Mouse (Mus musculus): ENCODE measurements around the gene Rai1.

The Rai1 gene

GRCm38 (mm10) chr11:60127863-60128512, 23.2 kb downstream of the Rai1 start:
- no peak for DNase-seq

GRCm38 (mm10) chr11:60130516-60130915, 25.7 kb downstream of the Rai1 start:
- DNase-seq = peak; percentile 69

- DNase-seq = no peak
Measured at GRCm38 (mm10) chr11:60132061-60132460, 27.2 kb downstream of the Rai1 start.

GRCm38 (mm10) chr11:60136491-60136890, 31.7 kb downstream of the Rai1 start:
- no peak for DNase-seq

- DNase-seq = no peak
Measured at GRCm38 (mm10) chr11:60137170-60137569, 32.4 kb downstream of the Rai1 start.

- DNase-seq = peak; percentile 30
Measured at GRCm38 (mm10) chr11:60139141-60139733, 34.4 kb downstream of the Rai1 start.

GRCm38 (mm10) chr11:60139734-60140371, 35.0 kb downstream of the Rai1 start:
- DNase-seq = peak; percentile 45

GRCm38 (mm10) chr11:60140586-60141284, 35.9 kb downstream of the Rai1 start:
- no peak for DNase-seq

- DNase-seq = no peak
Measured at GRCm38 (mm10) chr11:60141285-60141608, 36.4 kb downstream of the Rai1 start.

GRCm38 (mm10) chr11:60143086-60143485, 38.3 kb downstream of the Rai1 start:
- no peak for DNase-seq

GRCm38 (mm10) chr11:60146170-60146569, 41.4 kb downstream of the Rai1 start:
- no peak for DNase-seq

- no peak for DNase-seq
Measured at GRCm38 (mm10) chr11:60148591-60148990, 43.8 kb downstream of the Rai1 start.

- DNase-seq = no peak
Measured at GRCm38 (mm10) chr11:60149086-60149485, 44.3 kb downstream of the Rai1 start.

GRCm38 (mm10) chr11:60150677-60151076, 45.9 kb downstream of the Rai1 start:
- DNase-seq = no peak

GRCm38 (mm10) chr11:60152339-60152738, 47.5 kb downstream of the Rai1 start:
- DNase-seq = no peak

- DNase-seq = no peak
Measured at GRCm38 (mm10) chr11:60153936-60154335, 49.1 kb downstream of the Rai1 start.

GRCm38 (mm10) chr11:60155690-60156089, 50.9 kb downstream of the Rai1 start:
- no peak for DNase-seq

- peak; percentile 42 for DNase-seq
Measured at GRCm38 (mm10) chr11:60158271-60158670, 53.5 kb downstream of the Rai1 start.

GRCm38 (mm10) chr11:60159955-60160354, 55.1 kb downstream of the Rai1 start:
- no peak for DNase-seq

- peak; percentile 56 for DNase-seq
Measured at GRCm38 (mm10) chr11:60160454-60161114, 55.8 kb downstream of the Rai1 start.

- peak; percentile 48 for DNase-seq
Measured at GRCm38 (mm10) chr11:60161146-60161874, 56.5 kb downstream of the Rai1 start.

GRCm38 (mm10) chr11:60162547-60162946, 57.7 kb downstream of the Rai1 start:
- no peak for DNase-seq

GRCm38 (mm10) chr11:60163362-60163761, 58.5 kb downstream of the Rai1 start:
- DNase-seq = peak; percentile 36
